Mouse (Mus musculus): ENCODE data around the gene Cdc42ep1.

Gene Cdc42ep1

GRCm38 (mm10) chr15:78849485-78849884, 7.1 kb downstream of the Cdc42ep1 start:
- no peak for DNase-seq (ENCODE audit: low spot score)

GRCm38 (mm10) chr15:78850059-78850824, 7.8 kb downstream of the Cdc42ep1 start:
- DNase-seq (ENCODE audit: low spot score) = no peak

DNA sequence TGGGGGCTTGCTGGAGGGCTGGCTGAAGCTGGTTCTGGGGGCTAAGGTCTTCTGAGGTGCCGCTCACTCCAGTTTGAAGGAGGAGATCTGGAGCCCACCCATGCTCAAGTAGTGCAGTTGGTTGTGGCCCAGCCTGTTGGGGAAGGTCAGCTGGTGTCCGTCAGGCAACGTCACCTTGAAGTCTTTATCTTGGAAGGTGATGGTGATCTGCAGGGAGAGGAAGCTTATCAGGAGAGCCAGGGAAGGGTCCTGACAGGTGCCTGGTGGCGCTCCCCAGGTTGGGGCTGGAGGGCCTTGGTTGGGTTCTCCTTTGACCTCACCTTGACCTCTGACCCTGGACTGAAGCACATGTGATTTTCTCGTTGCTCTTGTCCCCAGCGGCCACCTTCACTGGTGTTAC, 8.5 kb downstream of the Cdc42ep1 start:
- DNase-seq (ENCODE audit: low spot score) = no peak

DNA sequence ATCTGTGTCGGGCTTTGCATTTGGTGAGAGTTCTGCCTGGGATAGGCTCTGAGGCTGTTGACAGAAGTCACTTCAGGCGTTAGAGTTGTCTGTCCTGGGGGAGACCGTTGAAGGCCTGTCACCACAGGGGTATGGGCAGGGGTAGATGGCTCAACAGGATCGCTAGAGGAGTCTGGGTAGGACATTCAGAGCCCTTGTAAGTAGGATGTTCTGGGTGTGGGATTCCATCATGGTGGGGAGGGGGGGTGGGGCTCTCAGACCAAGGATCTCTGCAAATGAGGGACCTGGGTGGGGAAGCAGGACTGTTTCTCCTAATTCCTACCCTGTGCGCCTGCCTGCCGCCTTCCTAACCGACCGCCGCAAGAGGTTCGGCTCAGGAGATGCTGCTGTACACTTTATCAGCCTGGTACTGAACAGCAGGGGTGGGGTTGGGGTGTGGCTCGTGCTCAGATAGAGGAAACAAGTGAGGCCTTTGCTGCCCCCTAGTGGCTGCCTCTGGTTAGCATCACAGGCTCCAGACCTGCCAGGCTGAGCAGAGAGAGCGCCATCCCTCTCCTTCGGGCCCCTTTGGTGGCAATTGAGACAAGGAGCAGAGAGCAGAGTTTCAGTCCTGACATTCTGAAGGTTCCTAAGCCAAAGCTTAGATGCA, 9.2 kb downstream of the Cdc42ep1 start:
- peak; percentile 97 for DNase-seq (ENCODE audit: low spot score)

GRCm38 (mm10) chr15:78855303-78855965, 13.0 kb downstream of the Cdc42ep1 start, which contains the start of gene Lgals2:
TSS of gene Lgals2 (minus strand) at chr15:78855529.
- DNase-seq (ENCODE audit: low spot score) = no peak

- DNase-seq (ENCODE audit: low spot score) = no peak
These were observed 14.6 kb downstream of the Cdc42ep1 start for GRCm38 (mm10) chr15:78857009-78857408.

GRCm38 (mm10) chr15:78859311-78859710, 16.9 kb downstream of the Cdc42ep1 start:
- no peak for DNase-seq (ENCODE audit: low spot score)

GRCm38 (mm10) chr15:78859714-78860113, 17.3 kb downstream of the Cdc42ep1 start:
- DNase-seq (ENCODE audit: low spot score) = no peak

- DNase-seq (ENCODE audit: low spot score) = no peak
These were observed 19.9 kb downstream of the Cdc42ep1 start for GRCm38 (mm10) chr15:78862280-78862679.

DNA sequence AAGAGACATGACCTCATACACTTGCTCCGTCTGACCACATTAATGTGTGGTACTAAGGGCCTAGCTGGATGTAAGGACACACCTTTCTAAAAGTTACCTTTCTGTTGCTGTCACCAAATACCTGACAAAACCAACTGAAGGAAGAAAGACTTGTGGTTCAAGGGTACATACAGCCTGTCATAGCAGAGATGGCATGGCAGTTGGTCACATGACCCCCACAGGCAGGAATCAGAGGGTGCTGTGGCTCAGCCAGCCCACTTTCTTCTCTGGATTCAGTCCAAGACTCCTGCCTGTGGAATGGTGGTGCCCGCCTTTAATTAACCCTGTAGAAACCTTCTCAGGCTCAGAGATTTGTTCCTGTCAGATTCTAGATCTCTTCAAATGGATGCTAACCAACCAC, 20.7 kb downstream of the Cdc42ep1 start:
- DNase-seq (ENCODE audit: low spot score) = no peak

DNA sequence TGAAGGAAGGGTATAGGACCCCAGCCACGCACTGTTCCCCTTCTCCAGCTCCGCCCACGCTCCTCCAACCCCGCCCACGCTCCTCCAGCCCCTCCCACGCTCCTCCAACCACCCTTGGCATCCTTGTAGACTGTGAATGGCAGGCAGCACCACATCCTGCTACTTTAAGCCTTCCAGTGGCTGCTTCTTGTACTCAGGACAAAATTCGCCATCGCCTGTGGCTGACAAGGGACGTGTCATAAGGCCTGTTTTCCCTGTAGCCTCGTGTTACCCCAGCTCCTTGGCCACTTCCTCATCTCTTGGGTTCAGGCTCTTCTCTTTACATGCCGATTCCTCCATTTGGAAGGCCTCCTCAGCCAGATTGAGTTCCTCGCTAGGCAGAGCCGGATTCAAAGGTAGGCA, 21.4 kb downstream of the Cdc42ep1 start:
- DNase-seq (ENCODE audit: low spot score) = no peak

- no peak for DNase-seq (ENCODE audit: low spot score)
These were observed 26.0 kb downstream of the Cdc42ep1 start for GRCm38 (mm10) chr15:78868398-78868797.

DNA sequence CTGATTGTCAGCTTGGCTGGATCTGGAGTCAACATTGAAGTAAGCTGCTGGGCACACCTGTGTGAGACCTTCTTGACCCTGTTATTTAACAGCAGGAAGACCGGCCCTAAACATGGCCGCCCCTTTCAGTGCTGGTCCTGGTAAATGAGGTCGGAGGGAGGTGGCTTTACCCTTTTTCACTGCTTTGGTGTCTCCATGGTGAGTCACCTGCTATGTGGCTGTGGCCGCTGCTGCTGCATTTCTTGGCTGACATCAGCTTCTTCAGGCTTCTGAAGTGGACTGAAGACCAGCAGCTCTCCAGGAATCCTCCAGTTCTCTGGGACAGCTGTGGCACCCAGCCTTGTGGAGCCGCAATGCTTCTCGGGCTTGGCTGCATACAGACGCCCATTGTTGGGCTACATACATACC, 26.4 kb downstream of the Cdc42ep1 start:
- no peak for DNase-seq (ENCODE audit: low spot score)

GRCm38 (mm10) chr15:78869775-78870174, 27.4 kb downstream of the Cdc42ep1 start:
- DNase-seq (ENCODE audit: low spot score) = peak; percentile 64

GRCm38 (mm10) chr15:78872021-78872608, 29.7 kb downstream of the Cdc42ep1 start:
- no peak for DNase-seq (ENCODE audit: low spot score)

DNA sequence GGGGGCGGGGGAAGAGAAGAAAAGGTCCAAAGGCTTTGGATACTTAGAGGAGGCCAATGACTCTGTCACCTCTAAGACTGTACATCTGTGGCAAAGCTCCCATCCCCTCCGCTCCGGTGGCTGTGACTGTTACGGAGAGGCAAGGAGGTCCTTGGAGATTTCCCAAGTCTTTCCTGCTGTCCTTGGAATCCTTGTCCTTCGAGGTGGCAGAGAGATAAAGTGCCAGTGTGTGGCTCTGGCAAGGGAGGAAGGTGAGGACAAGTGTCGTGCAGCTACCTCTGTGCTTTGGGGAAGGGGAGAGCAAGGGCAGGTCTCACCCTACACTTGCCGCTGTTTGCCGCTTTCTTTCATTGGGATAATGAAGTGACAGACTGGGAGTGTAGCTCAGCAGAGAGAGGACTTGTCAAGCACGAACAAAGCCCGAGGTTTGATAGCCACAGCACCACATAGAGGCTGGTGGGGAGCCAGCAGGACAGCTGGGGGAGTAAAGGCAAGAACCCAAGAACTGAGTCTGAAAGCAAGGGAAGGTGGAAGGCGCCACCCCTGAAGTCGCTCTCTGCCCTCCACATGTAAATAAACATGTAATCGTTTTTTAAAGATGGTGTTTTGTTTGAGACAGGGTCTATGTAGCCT, 31.5 kb downstream of the Cdc42ep1 start:
- no peak for DNase-seq (ENCODE audit: low spot score)

DNA sequence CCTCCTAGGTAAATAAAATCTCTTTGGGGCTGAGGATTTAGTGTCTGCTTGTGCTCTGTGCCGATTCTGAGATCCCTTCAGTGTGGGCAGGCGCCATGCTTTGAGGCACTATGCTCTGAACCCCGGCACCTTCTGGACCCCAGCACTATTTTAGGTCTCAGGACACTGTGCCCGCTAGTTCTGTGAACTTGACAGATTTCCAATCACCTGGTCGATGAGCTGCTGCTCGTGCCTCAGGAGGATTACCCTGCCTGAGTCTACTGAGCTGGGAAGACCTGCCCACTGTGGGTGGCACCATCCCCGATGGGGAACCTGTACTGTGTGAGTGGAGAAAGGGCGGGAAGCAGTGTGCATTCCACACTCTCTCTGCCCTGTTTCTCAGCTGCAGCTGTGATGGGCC, 32.6 kb downstream of the Cdc42ep1 start:
- DNase-seq (ENCODE audit: low spot score) = no peak

GRCm38 (mm10) chr15:78875537-78875936, 33.1 kb downstream of the Cdc42ep1 start:
- DNase-seq (ENCODE audit: low spot score) = no peak

- DNase-seq (ENCODE audit: low spot score) = peak; percentile 74
These were observed 33.9 kb downstream of the Cdc42ep1 start for GRCm38 (mm10) chr15:78876258-78876696.

DNA sequence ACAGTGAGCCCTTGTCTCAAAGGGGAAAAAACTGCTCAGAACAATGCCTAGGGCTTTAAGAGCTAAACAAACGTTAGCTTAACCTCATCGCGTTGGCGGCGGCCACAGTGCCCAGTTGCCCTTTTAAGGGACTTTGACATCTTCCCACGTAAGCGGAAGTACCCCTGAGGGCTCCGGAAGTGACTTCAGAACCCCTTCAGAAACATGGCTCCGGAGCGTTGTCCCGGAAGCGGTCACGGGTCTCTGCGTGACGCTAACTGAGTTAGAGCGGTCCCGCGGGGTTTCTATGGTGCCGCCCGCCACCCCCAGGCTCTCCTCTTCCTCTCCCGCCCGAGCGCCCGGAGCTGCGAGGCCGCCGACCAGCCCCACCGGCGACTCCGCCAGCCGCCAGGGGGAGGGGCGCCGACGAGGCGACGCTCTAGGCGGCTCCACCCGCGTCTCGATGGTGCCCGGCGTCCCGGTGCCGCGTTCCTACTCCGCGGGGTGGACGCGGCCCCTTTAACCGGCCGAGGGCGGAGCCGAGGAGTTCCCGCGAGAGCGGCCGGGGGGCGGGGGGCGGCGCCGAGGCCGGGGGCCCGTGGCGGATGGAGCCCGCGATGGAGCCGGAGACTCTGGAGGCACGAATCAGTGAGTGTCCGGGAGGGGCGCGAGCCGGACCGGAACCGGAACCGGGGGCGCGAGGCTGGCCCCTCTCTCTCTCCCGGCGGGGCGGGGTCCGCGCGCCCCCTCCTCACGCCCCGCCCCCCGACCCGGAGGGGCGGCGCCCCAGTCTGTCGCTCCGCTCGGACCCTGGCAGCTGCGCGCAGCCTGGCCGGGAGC, 34.8 kb downstream of the Cdc42ep1 start, which contains the start of gene Gga1:
Gene Gga1, plus strand, starts transcription at position 200 of the 819 bp plus-strand sequence.
- DNase-seq (ENCODE audit: low spot score) = peak; percentile 85

DNA sequence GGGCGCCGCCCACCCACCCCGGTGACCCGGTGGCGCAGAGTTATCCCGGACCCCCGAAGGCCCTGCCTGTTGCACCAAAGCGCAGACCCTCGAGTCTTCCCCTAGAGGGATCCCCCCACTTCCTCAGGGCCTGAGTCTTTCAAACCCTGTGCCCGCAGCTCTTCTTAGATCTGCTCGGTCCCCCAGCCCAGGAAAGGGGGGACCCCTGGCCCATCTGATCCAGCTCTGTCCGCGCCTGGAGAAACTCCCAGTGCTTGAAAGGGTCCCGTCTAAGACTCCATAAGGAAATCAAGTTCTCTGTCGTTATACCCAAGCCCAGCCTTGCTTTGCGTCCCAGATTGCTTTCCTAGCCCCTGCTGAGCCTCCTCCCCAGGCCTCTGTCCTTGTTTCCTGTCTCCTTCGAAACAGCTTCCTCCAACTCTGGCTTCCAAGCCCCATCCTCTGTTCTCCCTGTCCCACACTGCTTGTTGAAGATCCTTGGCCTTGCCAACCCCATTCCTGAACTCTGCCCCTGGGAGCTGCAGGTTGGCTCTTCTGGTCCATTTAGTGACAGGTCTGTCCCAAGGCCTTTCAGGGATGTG, 35.5 kb downstream of the Cdc42ep1 start:
- no peak for DNase-seq (ENCODE audit: low spot score)
